Mouse (Mus musculus) MEL (cell line): ENCODE results near the gene Gm20696. TPM values are rescaled to one million over a fixed set of nuclear protein-coding genes. Genes with fewer than 3 reads are reported as not detected.

Source experiments
- DNase-seq: peaks from one replicate; pipeline ENCODE4 v3.0.0; 2011; ENCODE audit warnings: low read depth, low spot score
- H3K27ac ChIP-seq: 2 replicates; pipeline ENCODE4 v1.5.1; 2012; ENCODE audit warnings: low read depth, mild to moderate bottlenecking, control low read depth, low read length, moderate library complexity; ENCODE audit not compliant: control insufficient read depth
- H3K27me3 ChIP-seq, 2 experiments: fragments of 150-350 bp in 1 of 2; sonication (generic) in 1 of 2; 2 replicates each; pipeline ENCODE4 v1.6.1; 2012; ENCODE audit warnings: low read length in 2 of 2, mild to moderate bottlenecking in 2 of 2, improper control_type of control experiment in 1 of 2, moderate library complexity in 1 of 2; ENCODE audit not compliant: insufficient read depth in 2 of 2, control insufficient read depth in 1 of 2
- H3K36me3 ChIP-seq, 2 experiments: 2 replicates each; pipeline ENCODE4 v1.6.1; 2012 to 2014; ENCODE audit warnings: low read length in 2 of 2, improper control_type of control experiment in 1 of 2, inconsistent platforms in 1 of 2, mild to moderate bottlenecking in 1 of 2; ENCODE audit not compliant: insufficient read depth in 2 of 2, control insufficient read depth in 1 of 2
- H3K4me1 ChIP-seq, 2 experiments: fragments of 150-350 bp in 1 of 2; sonication (generic) in 1 of 2; 2 replicates each; pipeline ENCODE4 v1.6.1; 2012; ENCODE audit warnings: low read length in 2 of 2, improper control_type of control experiment in 1 of 2, mild to moderate bottlenecking in 1 of 2; ENCODE audit not compliant: insufficient read depth in 2 of 2, control insufficient read depth in 1 of 2
- H3K4me3 ChIP-seq, 2 experiments: fragments of 150-350 bp in 1 of 2; sonication (generic) in 1 of 2; 2 replicates each; pipeline ENCODE4 v1.5.1; 2012; ENCODE audit warnings: low read depth in 2 of 2, low read length in 2 of 2, mild to moderate bottlenecking in 2 of 2, moderate library complexity in 2 of 2, control low read depth in 1 of 2, improper control_type of control experiment in 1 of 2; ENCODE audit not compliant: control insufficient read depth in 1 of 2, insufficient read depth in 1 of 2
- H3K79me2 ChIP-seq: 2 replicates; pipeline ENCODE4 v1.6.1; 2012; ENCODE audit warnings: mild to moderate bottlenecking, low read length, moderate library complexity; ENCODE audit not compliant: control insufficient read depth, poor library complexity, insufficient read depth
- H3K9ac ChIP-seq: 2 replicates; pipeline ENCODE4 v1.6.1; 2012; ENCODE audit warnings: low read depth, mild to moderate bottlenecking, control low read depth, low read length, moderate library complexity; ENCODE audit not compliant: control insufficient read depth, poor library complexity, severe bottlenecking
- H3K9me3 ChIP-seq: fragments of 150-350 bp; sonication (generic); replicated peaks from 2 replicates; pipeline ENCODE4 v1.6.1; 2012; ENCODE audit warnings: mild to moderate bottlenecking, low read length, improper control_type of control experiment, moderate library complexity; ENCODE audit not compliant: insufficient read depth
- BHLHE40 ChIP-seq: IDR thresholded peaks from 2 replicates; pipeline ENCODE4 v1.6.1; 2012; ENCODE audit warnings: low read depth, mild to moderate bottlenecking, inconsistent platforms, low read length, improper control_type of control experiment, borderline replicate concordance
- CHD2 ChIP-seq: IDR thresholded peaks from 2 replicates; pipeline ENCODE4 v1.6.1; 2011; ENCODE audit warnings: low read length, improper control_type of control experiment
- E2F4 ChIP-seq: IDR thresholded peaks from 2 replicates; pipeline ENCODE4 v1.6.1; 2011; ENCODE audit warnings: low read depth, low read length, improper control_type of control experiment, borderline replicate concordance
- ELF1 ChIP-seq: IDR thresholded peaks from 2 replicates; pipeline ENCODE4 v1.6.1; 2014; ENCODE audit warnings: low read depth, mild to moderate bottlenecking, inconsistent platforms, low read length, improper control_type of control experiment, moderate library complexity
- EP300 ChIP-seq, 2 experiments: IDR thresholded peaks; 2 replicates each; pipeline ENCODE4 v1.6.1; 2011; ENCODE audit warnings: improper control_type of control experiment in 2 of 2, low read length in 2 of 2, low read depth in 1 of 2, mild to moderate bottlenecking in 1 of 2
- ETS1 ChIP-seq: IDR thresholded peaks from 2 replicates; pipeline ENCODE4 v1.6.1; 2012; ENCODE audit warnings: low read depth, mild to moderate bottlenecking, inconsistent platforms, low read length, improper control_type of control experiment, moderate library complexity
- GATA1 ChIP-seq: IDR thresholded peaks from 2 replicates; pipeline ENCODE4 v1.6.1; 2011; ENCODE audit warnings: low read depth, low read length, improper control_type of control experiment
- HCFC1 ChIP-seq: IDR thresholded peaks from 2 replicates; pipeline ENCODE4 v1.6.1; 2012; ENCODE audit warnings: low read depth, mild to moderate bottlenecking, inconsistent platforms, low read length, improper control_type of control experiment, moderate library complexity
- KAT2A ChIP-seq: conservative IDR thresholded peaks from 2 replicates; pipeline ENCODE4 v1.6.1; 2012; ENCODE audit warnings: low read depth, low read length, improper control_type of control experiment, inconsistent platforms
- MEF2A ChIP-seq: IDR thresholded peaks from 2 replicates; pipeline ENCODE4 v1.6.1; 2014; ENCODE audit warnings: low read depth, mild to moderate bottlenecking, inconsistent platforms, low read length, improper control_type of control experiment; ENCODE audit not compliant: poor library complexity, insufficient replicate concordance, severe bottlenecking; ENCODE audit errors: extremely low read depth
- MXI1 ChIP-seq: IDR thresholded peaks from 2 replicates; pipeline ENCODE4 v1.6.1; 2011; ENCODE audit warnings: mild to moderate bottlenecking, low read depth, low read length, improper control_type of control experiment
- MYB ChIP-seq: IDR thresholded peaks from 2 replicates; pipeline ENCODE4 v1.6.1; 2011; ENCODE audit warnings: mild to moderate bottlenecking, low read depth, low read length, improper control_type of control experiment
- MYC ChIP-seq: IDR thresholded peaks from 2 replicates; pipeline ENCODE4 v1.6.1; 2011; ENCODE audit warnings: low read depth, mild to moderate bottlenecking, low read length, improper control_type of control experiment, moderate library complexity
- NRF1 ChIP-seq: IDR thresholded peaks from 2 replicates; pipeline ENCODE4 v1.6.1; 2014; ENCODE audit warnings: low read depth, mild to moderate bottlenecking, inconsistent platforms, low read length, improper control_type of control experiment, moderate library complexity; ENCODE audit not compliant: poor library complexity, insufficient read depth, severe bottlenecking
- POLR2AphosphoS2 ChIP-seq: IDR thresholded peaks from 2 replicates; pipeline ENCODE4 v1.6.1; 2011; ENCODE audit warnings: low read length, improper control_type of control experiment
- RAD21 ChIP-seq: IDR thresholded peaks from 2 replicates; pipeline ENCODE4 v1.6.1; 2011; ENCODE audit warnings: mild to moderate bottlenecking, low read depth, low read length, improper control_type of control experiment
- TAL1 ChIP-seq: IDR thresholded peaks from 2 replicates; pipeline ENCODE4 v1.6.1; 2012; ENCODE audit warnings: mild to moderate bottlenecking, inconsistent platforms, low read length, moderate library complexity, mixed read lengths
- TBP ChIP-seq: IDR thresholded peaks from 2 replicates; pipeline ENCODE4 v1.8.0; 2011; ENCODE audit warnings: low read depth, low read length, improper control_type of control experiment
- TCF12 ChIP-seq: IDR thresholded peaks from 2 replicates; pipeline ENCODE4 v1.6.1; 2014; ENCODE audit warnings: low read depth, mild to moderate bottlenecking, inconsistent platforms, low read length, improper control_type of control experiment, moderate library complexity
- UBTF ChIP-seq: IDR thresholded peaks from 2 replicates; pipeline ENCODE4 v1.6.1; 2012; ENCODE audit warnings: low read depth, mild to moderate bottlenecking, inconsistent platforms, low read length, improper control_type of control experiment, moderate library complexity, borderline replicate concordance; ENCODE audit not compliant: insufficient read depth
- USF1 ChIP-seq: IDR thresholded peaks from 2 replicates; pipeline ENCODE4 v1.6.1; 2014; ENCODE audit warnings: low read depth, mild to moderate bottlenecking, inconsistent platforms, low read length, improper control_type of control experiment, moderate library complexity
- ZMIZ1 ChIP-seq: IDR thresholded peaks from 2 replicates; pipeline ENCODE4 v1.6.1; 2012; ENCODE audit warnings: low read depth, mild to moderate bottlenecking, inconsistent platforms, low read length, improper control_type of control experiment, moderate library complexity
- ZNF384 ChIP-seq: IDR thresholded peaks from 2 replicates; pipeline ENCODE4 v1.6.1; 2012; ENCODE audit warnings: low read depth, mild to moderate bottlenecking, inconsistent platforms, low read length, improper control_type of control experiment
- polyA plus RNA-seq, 2 experiments: library from polyadenylated mRNA; stranded (reverse) in 1 of 2; unstranded in 1 of 2; fragments of >175 nt in 1 of 2; fragments of >200 nt in 1 of 2; gene quantifications; 2 replicates each; pipeline versions ENCODE4 v1.2.1 to v1.2.4; 2012; ENCODE audit warnings: low replicate concordance in 2 of 2, low read depth in 1 of 2; ENCODE audit not compliant: insufficient read length in 2 of 2, insufficient read depth in 1 of 2, missing spikeins in 1 of 2
- total RNA-seq: library from RNA; depleted of rRNA; stranded (reverse); fragments of 300-350 nt; gene quantifications from 2 replicates; pipeline ENCODE4 v1.2.3, GENCODE M21; 2012

The Gm20696 gene
- total and polyA plus RNA-seq, 3 experiments, result 0.07 to 0.39 TPM; not detected in 1

DNA sequence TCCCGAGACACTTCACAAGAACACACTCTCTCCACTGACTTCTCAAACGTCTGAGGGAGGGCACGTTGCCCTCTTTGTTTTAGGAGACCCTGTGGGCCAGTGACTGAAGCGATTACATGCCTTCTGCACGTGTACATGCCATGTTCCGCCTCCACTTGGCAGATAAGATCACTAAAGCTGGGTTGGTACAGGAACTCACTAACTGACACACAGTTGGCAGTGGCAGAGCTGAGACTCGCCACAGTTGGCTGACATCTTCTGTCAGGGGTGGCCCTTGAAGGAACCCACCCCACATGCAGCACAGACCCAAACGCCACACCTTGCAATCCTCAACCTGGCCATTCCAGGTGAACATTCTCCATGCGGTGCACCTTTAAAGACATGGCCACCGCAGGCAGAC is 8.0 kb downstream of the Gm20696 start:
- Histone ChIP-seq H3K36me3 (no peaks in the 10 kb centered on the region), H3K4me3 (no peak overlapping the region), H3K27me3 (no peaks in the 10 kb centered on the region; a peak in 1 of 4 replicates), H3K4me1 (no peaks in the 10 kb centered on the region), H3K9me3 (no peaks in the 10 kb centered on the region), H3K9ac (no peak overlapping the region), H3K27ac (no peak overlapping the region), H3K79me2 (no peaks in the 10 kb centered on the region)
- no peak for DNase-seq
- no peak for TF ChIP-seq E2F4
- no peak for TF ChIP-seq POLR2AphosphoS2
- no peak for TF ChIP-seq GATA1
- no peak for TF ChIP-seq ZNF384
- TF ChIP-seq CHD2, result no peak
- no peak for TF ChIP-seq ELF1
- TF ChIP-seq MYB, result no peak
- no peak for TF ChIP-seq ETS1
- TF ChIP-seq MEF2A, result no peak
- TF ChIP-seq TAL1, result no peak

- H3K9me3 ChIP-seq, result no peaks in the 10 kb centered on the region
- H3K27ac ChIP-seq, result no peak overlapping the region
- no peak for TF ChIP-seq EP300 (IDR thresholded peaks at IDR 0.05; ENCODE audit: low read depth in 1 of 2, low read length in 2 of 2)
- no peak for TF ChIP-seq TCF12
- no peak for TF ChIP-seq HCFC1
- TF ChIP-seq RAD21, result no peak
- TF ChIP-seq TBP, result no peak
- TF ChIP-seq POLR2AphosphoS2, result no peak
- TF ChIP-seq ZNF384, result no peak
- no peak for TF ChIP-seq GATA1
- TF ChIP-seq USF1, result no peak
- TF ChIP-seq BHLHE40, result no peak
- no peak for TF ChIP-seq MYC
- no peak for TF ChIP-seq TAL1
- no peak for TF ChIP-seq UBTF
- TF ChIP-seq E2F4, result no peak
- no peak for TF ChIP-seq NRF1
- no peak for TF ChIP-seq ZMIZ1
- TF ChIP-seq MXI1, result no peak
- TF ChIP-seq KAT2A, result no peak
- TF ChIP-seq, all 39 proteins: peak for 0
- no peak overlapping the region for H3K9ac ChIP-seq
- H3K4me1 ChIP-seq, result no peaks in the 10 kb centered on the region
- no peak overlapping the region for H3K4me3 ChIP-seq
- H3K36me3 ChIP-seq, result no peaks in the 10 kb centered on the region
- no peak for DNase-seq
- H3K27me3 ChIP-seq, result no peaks in the 10 kb centered on the region; a peak in 1 of 4 replicates
- no peaks in the 10 kb centered on the region for H3K79me2 ChIP-seq
These were observed 10.5 kb downstream of the Gm20696 start for GRCm38 (mm10) chr6:99656088-99656487.
